Mouse (Mus musculus) CH12.LX (cell line): ENCODE results near the gene Cyp2a12.
"Not testable (repeated sequence)": the region's sequence is repeated elsewhere in the genome, so short reads cannot be mapped to it uniquely, and the experiment has no call there.

Source experiments
- CTCF ChIP-seq, 2 experiments: IDR thresholded peaks in 1 of 2; conservative IDR thresholded peaks in 1 of 2; 2 replicates each; pipeline ENCODE4 v1.5.1; 2011 to 2012; ENCODE audit warnings: low read depth in 2 of 2, low read length in 2 of 2, improper control_type of control experiment in 1 of 2, inconsistent platforms in 1 of 2, mild to moderate bottlenecking in 1 of 2, moderate library complexity in 1 of 2
- GABPA ChIP-seq: IDR thresholded peaks from 2 replicates; pipeline ENCODE4 v1.6.1; 2012; ENCODE audit warnings: low read depth, low read length, improper control_type of control experiment, inconsistent platforms; ENCODE audit not compliant: insufficient replicate concordance
- HCFC1 ChIP-seq: IDR thresholded peaks from 2 replicates; pipeline ENCODE4 v1.6.1; 2012; ENCODE audit warnings: low read depth, mild to moderate bottlenecking, inconsistent platforms, low read length, improper control_type of control experiment
- MAX ChIP-seq: IDR thresholded peaks from 2 replicates; pipeline ENCODE4 v1.6.1; 2011; ENCODE audit warnings: low read length, improper control_type of control experiment
- NRF1 ChIP-seq: IDR thresholded peaks from 2 replicates; pipeline ENCODE4 v1.6.1; 2014; ENCODE audit warnings: low read depth, mild to moderate bottlenecking, inconsistent platforms, low read length, improper control_type of control experiment, moderate library complexity
- POLR2AphosphoS2 ChIP-seq: IDR thresholded peaks from 2 replicates; pipeline ENCODE4 v1.6.1; 2011; ENCODE audit warnings: low read depth, low read length, improper control_type of control experiment
- TCF12 ChIP-seq: IDR thresholded peaks from 2 replicates; pipeline ENCODE4 v1.6.1; 2014; ENCODE audit warnings: low read depth, mild to moderate bottlenecking, inconsistent platforms, low read length, improper control_type of control experiment

- TF ChIP-seq CTCF (conservative IDR thresholded peaks at IDR 0.05 in 1 of 2, IDR thresholded peaks at IDR 0.05 in 1 of 2; ENCODE audit: low read depth in 2 of 2, low read length in 2 of 2); TCF12; POLR2AphosphoS2; NRF1; HCFC1; MAX; GABPA: not testable (repeated sequence)
Measured at GRCm38 (mm10) chr7:27059333-27059732, 30.5 kb downstream of the Cyp2a12 start.
